Mouse (Mus musculus) ES-E14 (cell line): ENCODE measurements around the gene Cdk17.

Experiments used
- CHD2 ChIP-seq: IDR thresholded peaks from 2 replicates; pipeline ENCODE4 v1.6.1; 2014; ENCODE audit warnings: mild to moderate bottlenecking, low read depth, low read length, inconsistent platforms
- HCFC1 ChIP-seq: IDR thresholded peaks from 2 replicates; pipeline ENCODE4 v1.6.1; 2012; ENCODE audit warnings: low read length, inconsistent platforms, borderline replicate concordance; ENCODE audit not compliant: insufficient read depth
- MAFK ChIP-seq: IDR thresholded peaks from 2 replicates; pipeline ENCODE4 v1.6.1; 2014; ENCODE audit warnings: mild to moderate bottlenecking, low read depth, low read length, inconsistent platforms; ENCODE audit not compliant: insufficient read depth
- ZNF384 ChIP-seq: IDR thresholded peaks from 2 replicates; pipeline ENCODE4 v1.6.1; 2012; ENCODE audit warnings: low read depth, low read length, inconsistent platforms

DNA sequence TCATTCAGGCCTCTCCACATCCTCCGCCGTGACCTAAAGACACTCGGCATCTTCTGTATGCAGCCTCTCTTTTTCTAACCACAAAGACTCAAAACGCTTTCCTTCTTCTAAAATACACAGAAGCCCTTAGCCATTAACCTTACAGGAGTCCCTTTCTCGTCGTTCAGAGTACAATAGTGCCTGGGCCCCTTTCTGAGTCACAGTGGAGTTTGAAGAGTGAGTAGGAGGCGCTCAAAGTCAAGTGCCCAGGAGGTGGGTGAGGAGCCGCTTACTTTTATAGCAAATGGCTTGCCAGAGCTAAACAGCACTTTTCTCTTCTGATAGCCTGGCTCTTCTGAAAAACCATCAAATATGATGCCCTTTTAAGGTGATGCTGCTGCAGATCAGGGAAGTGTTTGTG lies 67.2 kb downstream of the Cdk17 start:
- TF ChIP-seq MAFK (no peak), HCFC1 (no peak), ZNF384 (no peak), CHD2 (no peak)
